Mouse (Mus musculus): ENCODE results near the gene Gm11554. TPM values are rescaled to one million over a fixed set of nuclear protein-coding genes. Genes with fewer than 3 reads are reported as not detected.
"Not testable (repeated sequence)": the region's sequence is repeated elsewhere in the genome, so short reads cannot be mapped to it uniquely, and the experiment has no call there.

The Gm11554 gene
- polyA plus RNA-seq, 1 experiment from 2014 or later = not detected

DNA sequence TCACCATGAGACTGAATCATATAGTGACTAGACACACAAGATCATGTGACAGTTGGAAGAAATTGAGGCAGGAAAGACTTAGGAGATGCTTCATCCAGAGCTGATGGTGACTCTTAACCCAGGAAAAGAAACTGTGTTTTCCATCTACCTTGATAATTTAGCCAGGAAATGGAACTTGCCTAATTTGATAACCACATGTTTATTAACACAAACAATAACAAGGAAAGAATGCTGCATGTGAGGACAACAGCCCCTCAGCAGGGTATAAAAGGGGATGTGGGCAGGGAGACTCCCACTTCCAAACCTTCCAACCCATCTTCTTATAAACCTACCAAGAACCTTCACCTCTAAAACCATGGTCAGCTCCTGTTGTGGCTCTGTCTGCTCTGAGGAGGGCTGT is 19.3 kb downstream of the Gm11554 start, which contains the start of gene Krtap4-9:
TSS of gene Krtap4-9 (plus strand) at position 301 of the 400 bp plus-strand sequence.
- H3K4me3 ChIP-seq (ENCODE audit: low read depth, low read length); H3K36me3 ChIP-seq (ENCODE audit: control insufficient read depth, insufficient read depth, low read length); ATAC-seq; H3K27ac ChIP-seq (ENCODE audit: low read depth, low read length); DNase-seq (ENCODE audit: low spot score); H3K4me2 ChIP-seq (ENCODE audit: low read length); H3K9me3 ChIP-seq (replicated peaks; ENCODE audit: control insufficient read depth, low read length); H3K9ac ChIP-seq (ENCODE audit: low read length); H3K4me1 ChIP-seq (ENCODE audit: control insufficient read depth, insufficient read depth, low read length); H3K27me3 ChIP-seq (replicated peaks; ENCODE audit: control insufficient read depth, insufficient read depth, low read length): not testable (repeated sequence)

DNA sequence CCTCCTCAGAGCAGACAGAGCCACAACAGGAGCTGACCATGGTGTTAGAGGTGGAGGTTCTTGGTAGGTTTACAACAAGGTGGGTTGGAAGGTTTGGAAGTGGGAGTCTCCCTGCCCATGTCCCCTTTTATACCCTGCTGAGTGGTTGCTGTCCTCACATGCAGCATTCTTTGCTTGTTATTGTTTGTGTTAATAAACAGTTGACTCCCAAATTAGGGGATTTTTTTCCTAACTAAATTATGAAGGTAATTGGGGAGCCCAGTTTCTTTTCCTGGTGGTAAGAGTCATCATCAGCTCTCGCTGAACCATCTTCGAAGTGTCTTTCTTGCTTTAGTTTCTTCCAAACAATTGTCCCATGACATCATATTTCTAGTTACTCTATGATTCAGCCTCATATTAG is 23.6 kb downstream of the Gm11554 start, which contains the start of gene Krtap4-8:
TSS of gene Krtap4-8 (minus strand) at position 101 of the 400 bp plus-strand sequence.
- H3K27ac ChIP-seq (ENCODE audit: low read depth, low read length) = no peak within 1 kb of the TSS
- ATAC-seq (no peak), DNase-seq (ENCODE audit: low spot score) (no peak)
- H3K27me3 ChIP-seq (replicated peaks; ENCODE audit: control insufficient read depth, insufficient read depth, low read length) = no peaks in the 10 kb centered on the region
- no peaks in the 10 kb centered on the region for H3K9me3 ChIP-seq (replicated peaks; ENCODE audit: control insufficient read depth, low read length)
- WGBS = 94% methylated on average over 2 of the region's 2 CpGs
- no peaks in the 10 kb centered on the region for H3K36me3 ChIP-seq (ENCODE audit: control insufficient read depth, insufficient read depth, low read length)
- no peak within 1 kb of the TSS for H3K9ac ChIP-seq (ENCODE audit: low read length)
- no peak within 1 kb of the TSS for H3K4me2 ChIP-seq (ENCODE audit: low read length)
- no peaks in the 10 kb centered on the region for H3K4me1 ChIP-seq (ENCODE audit: control insufficient read depth, insufficient read depth, low read length)
- H3K4me3 ChIP-seq (ENCODE audit: low read depth, low read length) = no peak within 1 kb of the TSS

DNA sequence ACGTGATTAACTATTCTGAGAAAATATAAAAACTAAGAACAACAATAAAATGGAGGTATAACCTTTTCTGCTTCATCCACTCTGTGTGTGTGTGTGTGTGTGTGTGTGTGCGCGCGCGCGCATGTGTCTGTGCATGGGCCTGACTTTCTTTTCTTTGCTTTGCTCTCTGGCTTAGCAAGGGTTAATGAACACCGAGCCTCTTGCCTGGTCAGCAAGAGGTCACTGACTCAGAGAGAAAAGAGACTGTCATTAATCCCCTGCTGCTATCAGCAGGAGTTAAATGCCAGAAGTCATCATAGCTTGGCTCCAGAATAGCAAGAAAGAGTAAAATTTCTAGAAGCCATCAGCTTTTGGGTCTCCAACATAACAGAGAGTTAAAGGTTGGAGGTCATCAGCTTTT is 25.8 kb downstream of the Gm11554 start:
- ATAC-seq (no peak), DNase-seq (ENCODE audit: low spot score) (no peak)
- Histone ChIP-seq H3K4me3 (ENCODE audit: low read depth, low read length) (no peak overlapping the region), H3K4me1 (ENCODE audit: control insufficient read depth, insufficient read depth, low read length) (no peaks in the 10 kb centered on the region), H3K9ac (ENCODE audit: low read length) (no peak overlapping the region), H3K27me3 (replicated peaks; ENCODE audit: control insufficient read depth, insufficient read depth, low read length) (no peaks in the 10 kb centered on the region), H3K9me3 (replicated peaks; ENCODE audit: control insufficient read depth, low read length) (no peaks in the 10 kb centered on the region), H3K4me2 (ENCODE audit: low read length) (no peak overlapping the region), H3K27ac (ENCODE audit: low read depth, low read length) (no peak overlapping the region), H3K36me3 (ENCODE audit: control insufficient read depth, insufficient read depth, low read length) (no peaks in the 10 kb centered on the region)
- 40% methylated on average over 7 of the region's 7 CpGs for WGBS

DNA sequence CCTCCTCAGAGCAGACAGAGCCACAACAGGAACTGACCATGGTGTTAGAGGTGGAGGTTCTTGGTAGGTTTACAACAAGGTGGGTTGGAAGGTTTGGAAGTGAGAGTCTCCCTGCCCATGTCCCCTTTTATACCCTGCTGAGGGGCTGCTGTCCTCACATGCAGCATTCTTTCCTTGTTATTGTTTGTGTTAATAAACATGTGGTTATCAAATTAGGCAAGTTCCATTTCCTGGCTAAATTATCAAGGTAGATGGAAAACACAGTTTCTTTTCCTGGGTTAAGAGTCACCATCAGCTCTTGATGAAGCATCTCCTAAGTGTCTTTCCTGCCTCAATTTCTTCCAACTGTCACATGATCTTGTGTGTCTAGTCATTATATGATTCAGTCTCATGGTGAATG is 31.4 kb downstream of the Gm11554 start, which contains the start of gene Gm11595:
TSS of gene Gm11595 (minus strand) at position 101 of the 400 bp plus-strand sequence.
- H3K9ac ChIP-seq (ENCODE audit: low read length); H3K4me3 ChIP-seq (ENCODE audit: low read depth, low read length); H3K36me3 ChIP-seq (ENCODE audit: control insufficient read depth, insufficient read depth, low read length); H3K4me1 ChIP-seq (ENCODE audit: control insufficient read depth, insufficient read depth, low read length); H3K4me2 ChIP-seq (ENCODE audit: low read length); H3K27me3 ChIP-seq (replicated peaks; ENCODE audit: control insufficient read depth, insufficient read depth, low read length); DNase-seq (ENCODE audit: low spot score); H3K27ac ChIP-seq (ENCODE audit: low read depth, low read length); H3K9me3 ChIP-seq (replicated peaks; ENCODE audit: control insufficient read depth, low read length); ATAC-seq: not testable (repeated sequence)

DNA sequence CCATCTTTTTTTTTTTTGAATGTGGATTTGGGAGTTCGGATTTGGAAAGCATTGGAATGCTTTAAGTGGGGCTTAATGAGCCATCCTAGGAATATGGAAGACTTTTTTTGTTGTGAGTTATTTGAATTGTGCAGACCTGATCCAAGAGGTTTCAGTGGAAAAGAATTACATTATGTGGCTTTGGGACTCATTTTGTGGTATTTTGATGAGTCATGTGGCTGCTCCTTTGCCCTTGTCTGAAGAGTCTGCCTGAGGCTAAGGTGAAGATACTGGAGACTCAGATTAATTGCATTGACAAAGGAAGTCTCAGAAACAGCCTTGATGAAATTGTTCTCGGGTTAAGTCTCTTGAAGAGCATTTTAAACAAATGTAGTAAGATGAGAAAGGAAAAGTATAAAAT is 35.8 kb downstream of the Gm11554 start:
- Histone ChIP-seq H3K4me3 (ENCODE audit: low read depth, low read length) (no peak overlapping the region), H3K36me3 (ENCODE audit: control insufficient read depth, insufficient read depth, low read length) (no peaks in the 10 kb centered on the region), H3K4me1 (ENCODE audit: control insufficient read depth, insufficient read depth, low read length) (no peaks in the 10 kb centered on the region), H3K27me3 (replicated peaks; ENCODE audit: control insufficient read depth, insufficient read depth, low read length) (no peaks in the 10 kb centered on the region), H3K27ac (ENCODE audit: low read depth, low read length) (no peak overlapping the region), H3K9me3 (replicated peaks; ENCODE audit: control insufficient read depth, low read length) (no peaks in the 10 kb centered on the region), H3K9ac (ENCODE audit: low read length) (no peak overlapping the region), H3K4me2 (ENCODE audit: low read length) (no peak overlapping the region)
- DNase-seq (ENCODE audit: low spot score) (no peak), ATAC-seq (no peak)
- 81% methylated on average over 2 of the region's 2 CpGs for WGBS

GRCm38 (mm10) chr11:99758877-99759276 is 45.4 kb downstream of the Gm11554 start:
- no peak overlapping the region for H3K27ac ChIP-seq (ENCODE audit: low read depth, low read length)
- H3K9me3 ChIP-seq (replicated peaks; ENCODE audit: control insufficient read depth, low read length) = no peaks in the 10 kb centered on the region
- H3K27me3 ChIP-seq (replicated peaks; ENCODE audit: control insufficient read depth, insufficient read depth, low read length) = no peaks in the 10 kb centered on the region
- no peak overlapping the region for H3K4me3 ChIP-seq (ENCODE audit: low read depth, low read length)
- DNase-seq (ENCODE audit: low spot score) = no peak
- no peak overlapping the region for H3K9ac ChIP-seq (ENCODE audit: low read length)
- 93% methylated on average over 1 of the region's 1 CpGs for WGBS
- no peaks in the 10 kb centered on the region for H3K36me3 ChIP-seq (ENCODE audit: control insufficient read depth, insufficient read depth, low read length)
- ATAC-seq = no peak
- no peaks in the 10 kb centered on the region for H3K4me1 ChIP-seq (ENCODE audit: control insufficient read depth, insufficient read depth, low read length)
- H3K4me2 ChIP-seq (ENCODE audit: low read length) = no peak overlapping the region

Other genes starting within 250 kb of the Gm11554 start
- not detected in 2 replicates for gene Krtap3-2, start 247.6 kb downstream of the Gm11554 start, polyA plus RNA-seq (2014; fragmentation: Nextera tagmentation; extraction: Ambion mirVana)
- gene Gm11939, start 245.0 kb downstream of the Gm11554 start, polyA plus RNA-seq (2014; fragmentation: Nextera tagmentation; extraction: Ambion mirVana) = not detected in 2 replicates
- gene Krtap3-1, start 237.8 kb downstream of the Gm11554 start, polyA plus RNA-seq (2014; fragmentation: Nextera tagmentation; extraction: Ambion mirVana) = not detected in 2 replicates
- not detected in 2 replicates for gene Krtap1-5, start 223.4 kb downstream of the Gm11554 start, polyA plus RNA-seq (2014; fragmentation: Nextera tagmentation; extraction: Ambion mirVana)
- gene Krtap1-4, start 220.8 kb downstream of the Gm11554 start, polyA plus RNA-seq (2014; fragmentation: Nextera tagmentation; extraction: Ambion mirVana) = not detected in 2 replicates
- gene Krtap1-3, start 213.1 kb downstream of the Gm11554 start, polyA plus RNA-seq (2014; fragmentation: Nextera tagmentation; extraction: Ambion mirVana) = not detected in 2 replicates
- gene Krtap9-3, start 206.3 kb downstream of the Gm11554 start, polyA plus RNA-seq (2014; fragmentation: Nextera tagmentation; extraction: Ambion mirVana) = not detected in 2 replicates
- not detected in 2 replicates for gene Gm11938, start 201.1 kb downstream of the Gm11554 start, polyA plus RNA-seq (2014; fragmentation: Nextera tagmentation; extraction: Ambion mirVana)
- not detected in 2 replicates for gene Gm11937, start 194.3 kb downstream of the Gm11554 start, polyA plus RNA-seq (2014; fragmentation: Nextera tagmentation; extraction: Ambion mirVana)
- not detected in 2 replicates for gene Krtap2-4, start 189.6 kb downstream of the Gm11554 start, polyA plus RNA-seq (2014; fragmentation: Nextera tagmentation; extraction: Ambion mirVana)
- gene Gm11562, start 184.0 kb downstream of the Gm11554 start, polyA plus RNA-seq (2014; fragmentation: Nextera tagmentation; extraction: Ambion mirVana) = not detected in 2 replicates
- gene Krtap4-1, start 176.2 kb downstream of the Gm11554 start, polyA plus RNA-seq (2014; fragmentation: Nextera tagmentation; extraction: Ambion mirVana) = not detected in 2 replicates
- gene Krtap4-2, start 169.4 kb downstream of the Gm11554 start, polyA plus RNA-seq (2014; fragmentation: Nextera tagmentation; extraction: Ambion mirVana) = not detected in 2 replicates
- not detected in 2 replicates for gene Krtap4-7, start 160.4 kb downstream of the Gm11554 start, polyA plus RNA-seq (2014; fragmentation: Nextera tagmentation; extraction: Ambion mirVana)
- gene Gm11555, start 154.2 kb downstream of the Gm11554 start, polyA plus RNA-seq (2014; fragmentation: Nextera tagmentation; extraction: Ambion mirVana) = not detected in 2 replicates
- gene Gm11563, start 145.5 kb downstream of the Gm11554 start, polyA plus RNA-seq (2014; fragmentation: Nextera tagmentation; extraction: Ambion mirVana) = not detected in 2 replicates
- gene Krtap4-6, start 138.5 kb downstream of the Gm11554 start, polyA plus RNA-seq (2014; fragmentation: Nextera tagmentation; extraction: Ambion mirVana) = not detected in 2 replicates
- not detected in 2 replicates for gene Gm14190, start 113.7 kb downstream of the Gm11554 start, polyA plus RNA-seq (2014; fragmentation: Nextera tagmentation; extraction: Ambion mirVana)
- gene Gm14180, start 70.2 kb downstream of the Gm11554 start, polyA plus RNA-seq (2014; fragmentation: Nextera tagmentation; extraction: Ambion mirVana) = not detected in 2 replicates
- not detected in 2 replicates for gene Gm11595, start 31.5 kb downstream of the Gm11554 start, polyA plus RNA-seq (2014; fragmentation: Nextera tagmentation; extraction: Ambion mirVana)
- gene Krtap4-8, start 23.7 kb downstream of the Gm11554 start, polyA plus RNA-seq (2014; fragmentation: Nextera tagmentation; extraction: Ambion mirVana) = not detected in 2 replicates
- gene Krtap4-9, start 19.2 kb downstream of the Gm11554 start, polyA plus RNA-seq (2014; fragmentation: Nextera tagmentation; extraction: Ambion mirVana) = not detected in 2 replicates
- not detected in 2 replicates for gene Gm11596, start 11.0 kb downstream of the Gm11554 start, polyA plus RNA-seq (2014; fragmentation: Nextera tagmentation; extraction: Ambion mirVana)
- not detected in 2 replicates for gene Gm11569, start 5.5 kb downstream of the Gm11554 start, polyA plus RNA-seq (2014; fragmentation: Nextera tagmentation; extraction: Ambion mirVana)
- not detected in 2 replicates for gene Krtap4-13, start 5.4 kb upstream of the Gm11554 start, polyA plus RNA-seq (2014; fragmentation: Nextera tagmentation; extraction: Ambion mirVana)
- gene Gm11564, start 11.2 kb upstream of the Gm11554 start, polyA plus RNA-seq (2014; fragmentation: Nextera tagmentation; extraction: Ambion mirVana) = not detected in 2 replicates
- gene 2300003K06Rik, start 33.6 kb upstream of the Gm11554 start, polyA plus RNA-seq (2014; fragmentation: Nextera tagmentation; extraction: Ambion mirVana) = not detected in 2 replicates
- not detected in 2 replicates for gene Krtap4-16, start 47.2 kb upstream of the Gm11554 start, polyA plus RNA-seq (2014; fragmentation: Nextera tagmentation; extraction: Ambion mirVana)
- gene Gm11568, start 53.5 kb upstream of the Gm11554 start, polyA plus RNA-seq (2014; fragmentation: Nextera tagmentation; extraction: Ambion mirVana) = not detected in 2 replicates
- not detected in 2 replicates for gene Gm11559, start 60.0 kb upstream of the Gm11554 start, polyA plus RNA-seq (2014; fragmentation: Nextera tagmentation; extraction: Ambion mirVana)
- gene Krtap9-1, start 68.9 kb upstream of the Gm11554 start, polyA plus RNA-seq (2014; fragmentation: Nextera tagmentation; extraction: Ambion mirVana) = not detected in 2 replicates
- gene Gm11567, start 74.7 kb upstream of the Gm11554 start, polyA plus RNA-seq (2014; fragmentation: Nextera tagmentation; extraction: Ambion mirVana) = not detected in 2 replicates
- not detected in 2 replicates for gene Krtap31-1, start 103.5 kb upstream of the Gm11554 start, polyA plus RNA-seq (2014; fragmentation: Nextera tagmentation; extraction: Ambion mirVana)
- gene Gm11565, start 110.3 kb upstream of the Gm11554 start, polyA plus RNA-seq (2014; fragmentation: Nextera tagmentation; extraction: Ambion mirVana) = not detected in 2 replicates
- gene Krtap31-2, start 131.8 kb upstream of the Gm11554 start, polyA plus RNA-seq (2014; fragmentation: Nextera tagmentation; extraction: Ambion mirVana) = not detected in 2 replicates
- gene Krtap9-5, start 144.0 kb upstream of the Gm11554 start, polyA plus RNA-seq (2014; fragmentation: Nextera tagmentation; extraction: Ambion mirVana) = not detected in 2 replicates
- gene Krtap29-1, start 174.6 kb upstream of the Gm11554 start, polyA plus RNA-seq (2014; fragmentation: Nextera tagmentation; extraction: Ambion mirVana) = not detected in 2 replicates
- 0.09 TPM in 1 of 2 replicates, not detected in the other for gene Krtap16-1, start 182.2 kb upstream of the Gm11554 start, polyA plus RNA-seq (2014; fragmentation: Nextera tagmentation; extraction: Ambion mirVana)
- gene Krtap17-1, start 189.5 kb upstream of the Gm11554 start, polyA plus RNA-seq (2014; fragmentation: Nextera tagmentation; extraction: Ambion mirVana) = 0.30 TPM in 1 of 2 replicates, not detected in the other
- not detected in 2 replicates for gene Krt33a, start 211.8 kb upstream of the Gm11554 start, polyA plus RNA-seq (2014; fragmentation: Nextera tagmentation; extraction: Ambion mirVana)
- not detected in 2 replicates for gene Krt33b, start 225.4 kb upstream of the Gm11554 start, polyA plus RNA-seq (2014; fragmentation: Nextera tagmentation; extraction: Ambion mirVana)
- gene Krt34, start 237.1 kb upstream of the Gm11554 start, polyA plus RNA-seq (2014; fragmentation: Nextera tagmentation; extraction: Ambion mirVana) = not detected in 2 replicates
- gene Krt31, start 246.1 kb upstream of the Gm11554 start, polyA plus RNA-seq (2014; fragmentation: Nextera tagmentation; extraction: Ambion mirVana) = not detected in 2 replicates

All from forebrain, embryonic 14.5 days (tissue).